Mouse (Mus musculus): Measurements from ENCODE around the gene Mdm2.

Gene Mdm2

GRCm38 (mm10) chr10:117671266-117671665 lies 39.3 kb downstream of the Mdm2 start:
- in situ Hi-C loops (cut with MboI; ENCODE audit: low pct_unique_long_range_greater_than_20kb in 1 of 2, low sequenced_read_pairs in 2 of 2, unreplicated experiment in 1 of 2), result no loop called here

- in situ Hi-C loops (cut with MboI; ENCODE audit: low pct_unique_long_range_greater_than_20kb in 1 of 2, low sequenced_read_pairs in 2 of 2, unreplicated experiment in 1 of 2), result no loop called here
Observed at GRCm38 (mm10) chr10:117670791-117671190, 39.8 kb downstream of the Mdm2 start.

GRCm38 (mm10) chr10:117670092-117670491 lies 40.5 kb downstream of the Mdm2 start:
- in situ Hi-C loops (cut with MboI; ENCODE audit: low pct_unique_long_range_greater_than_20kb in 1 of 2, low sequenced_read_pairs in 2 of 2, unreplicated experiment in 1 of 2), result no loop called here

DNA sequence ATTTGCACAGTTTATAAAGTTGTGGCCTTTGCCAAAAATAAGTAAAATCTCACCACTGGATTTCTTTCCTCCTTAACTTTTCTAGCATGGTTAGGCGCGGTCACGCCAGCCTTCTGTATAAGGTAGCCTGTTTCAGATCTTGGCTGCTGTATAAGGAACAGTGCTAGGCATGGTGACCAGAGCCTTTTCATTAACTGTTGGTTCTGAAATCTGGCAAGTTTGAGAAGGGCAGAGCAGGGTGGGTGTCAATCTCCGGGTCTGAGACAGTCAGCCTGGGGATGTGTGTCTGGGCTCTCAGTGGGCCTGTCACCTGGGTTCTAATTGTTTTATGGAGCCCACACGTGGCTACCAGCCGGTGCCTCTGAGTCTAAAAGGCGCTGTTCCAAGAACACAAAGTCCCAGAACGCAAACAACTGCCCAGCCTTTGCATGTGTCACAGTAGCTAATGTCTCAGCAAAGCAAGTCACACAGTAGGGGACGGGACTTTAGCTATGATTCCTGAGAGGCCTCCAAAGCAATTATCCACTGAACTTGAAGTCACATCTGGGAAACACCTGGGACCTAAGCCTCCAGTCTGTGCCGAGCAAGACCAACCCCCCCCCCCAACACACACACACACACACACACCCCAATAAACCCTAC lies 41.0 kb downstream of the Mdm2 start:
- in situ Hi-C loops (cut with MboI; ENCODE audit: low pct_unique_long_range_greater_than_20kb in 1 of 2, low sequenced_read_pairs in 2 of 2, unreplicated experiment in 1 of 2), result no loop called here

DNA sequence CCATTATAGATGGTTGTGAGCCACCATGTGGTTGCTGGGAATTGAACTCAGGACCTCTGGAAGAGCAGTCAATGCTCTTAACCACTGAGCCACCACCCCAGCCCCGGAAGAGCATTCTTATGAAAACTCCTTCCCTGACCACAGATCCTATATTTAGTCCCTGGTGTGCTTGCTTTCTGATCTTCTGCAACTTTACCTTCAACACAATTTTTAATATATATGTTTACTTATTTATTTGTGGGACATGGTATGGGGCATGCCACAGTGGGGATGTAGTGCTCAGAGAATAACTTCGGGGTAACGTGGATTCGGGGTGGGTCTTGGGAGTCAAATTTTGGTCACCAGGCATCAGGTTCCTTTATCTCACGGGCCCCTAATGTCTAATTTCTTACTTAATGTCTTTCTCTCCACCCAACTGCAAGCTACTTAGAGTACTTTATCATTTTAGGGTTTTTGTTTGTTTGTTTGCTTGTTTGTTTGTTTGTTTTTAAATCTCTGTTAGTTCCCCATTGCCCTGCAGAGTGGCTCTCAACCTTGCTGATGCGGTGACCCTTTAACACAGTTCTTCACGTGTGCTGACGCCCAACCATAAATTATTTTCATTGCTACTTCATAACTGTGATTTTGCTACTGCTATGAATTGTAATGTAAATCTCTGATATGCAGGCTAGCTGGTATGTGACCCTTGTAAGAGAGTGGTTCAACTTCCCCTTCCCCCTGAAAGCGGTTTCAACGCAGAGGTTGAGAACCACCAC lies 41.8 kb downstream of the Mdm2 start:
- in situ Hi-C loops (cut with MboI; ENCODE audit: low pct_unique_long_range_greater_than_20kb in 1 of 2, low sequenced_read_pairs in 2 of 2, unreplicated experiment in 1 of 2), result no loop called here

- in situ Hi-C loops (cut with MboI; ENCODE audit: low pct_unique_long_range_greater_than_20kb in 1 of 2, low sequenced_read_pairs in 2 of 2, unreplicated experiment in 1 of 2), result no loop called here
Observed at GRCm38 (mm10) chr10:117667663-117668507, 42.7 kb downstream of the Mdm2 start.

GRCm38 (mm10) chr10:117666947-117667630 lies 43.5 kb downstream of the Mdm2 start:
- in situ Hi-C loops (cut with MboI; ENCODE audit: low pct_unique_long_range_greater_than_20kb in 1 of 2, low sequenced_read_pairs in 2 of 2, unreplicated experiment in 1 of 2), result no loop called here

- in situ Hi-C loops (cut with MboI; ENCODE audit: low pct_unique_long_range_greater_than_20kb in 1 of 2, low sequenced_read_pairs in 2 of 2, unreplicated experiment in 1 of 2), result no loop called here
Observed at GRCm38 (mm10) chr10:117666361-117666760, 44.2 kb downstream of the Mdm2 start.

GRCm38 (mm10) chr10:117665376-117666275 lies 44.9 kb downstream of the Mdm2 start:
- in situ Hi-C loops (cut with MboI; ENCODE audit: low pct_unique_long_range_greater_than_20kb in 1 of 2, low sequenced_read_pairs in 2 of 2, unreplicated experiment in 1 of 2), result no loop called here

DNA sequence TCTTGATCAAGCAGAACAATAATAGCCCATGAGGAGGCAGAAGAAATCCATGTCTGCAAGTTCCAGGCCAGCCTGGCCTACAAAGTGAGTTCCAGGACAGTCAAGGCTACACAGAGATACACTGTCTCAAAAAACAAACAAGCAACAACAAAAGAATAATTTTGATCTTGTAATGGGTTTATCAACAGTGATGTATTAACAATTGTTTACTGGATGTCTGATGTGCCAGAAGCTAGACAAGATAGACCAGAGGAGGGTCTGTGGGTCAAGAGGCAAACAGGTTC lies 45.7 kb downstream of the Mdm2 start:
- in situ Hi-C loops (cut with MboI; ENCODE audit: low pct_unique_long_range_greater_than_20kb in 1 of 2, low sequenced_read_pairs in 2 of 2, unreplicated experiment in 1 of 2), result no loop called here

DNA sequence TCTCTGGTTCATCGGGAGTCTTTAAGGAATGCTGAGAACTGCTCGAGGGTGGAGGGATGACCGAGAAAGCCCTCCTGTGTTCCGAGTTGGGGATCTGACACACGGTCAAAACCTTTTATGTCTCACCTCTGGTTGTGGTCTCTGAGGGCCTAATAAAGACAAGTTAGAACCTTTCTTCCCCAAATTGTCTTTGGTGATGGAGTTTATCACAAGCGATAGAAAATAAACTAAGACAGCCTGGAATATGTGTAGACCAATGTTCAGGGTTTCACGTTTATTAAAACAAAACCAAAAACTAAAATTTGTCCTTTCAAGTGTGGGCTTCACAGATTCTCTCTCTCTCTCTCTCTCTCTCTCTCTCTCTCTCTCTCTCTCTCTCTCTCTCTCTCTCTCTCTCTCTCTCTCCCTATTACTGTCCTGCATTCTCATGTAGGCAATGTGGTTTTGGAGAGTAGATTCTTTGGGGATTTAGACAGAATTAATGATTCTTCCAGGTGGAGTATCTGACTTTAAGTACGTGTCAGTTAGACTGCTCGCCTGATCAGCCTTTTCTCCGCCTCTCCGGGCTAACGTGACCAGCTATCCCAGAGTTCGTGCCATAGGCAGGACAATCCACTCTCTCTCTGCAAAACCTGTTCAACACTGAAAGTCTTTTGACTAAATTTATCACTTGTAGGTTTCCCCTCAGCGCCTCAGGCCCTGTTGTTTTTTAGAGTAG lies 46.2 kb downstream of the Mdm2 start:
- in situ Hi-C loops (cut with MboI; ENCODE audit: low pct_unique_long_range_greater_than_20kb in 1 of 2, low sequenced_read_pairs in 2 of 2, unreplicated experiment in 1 of 2), result no loop called here

DNA sequence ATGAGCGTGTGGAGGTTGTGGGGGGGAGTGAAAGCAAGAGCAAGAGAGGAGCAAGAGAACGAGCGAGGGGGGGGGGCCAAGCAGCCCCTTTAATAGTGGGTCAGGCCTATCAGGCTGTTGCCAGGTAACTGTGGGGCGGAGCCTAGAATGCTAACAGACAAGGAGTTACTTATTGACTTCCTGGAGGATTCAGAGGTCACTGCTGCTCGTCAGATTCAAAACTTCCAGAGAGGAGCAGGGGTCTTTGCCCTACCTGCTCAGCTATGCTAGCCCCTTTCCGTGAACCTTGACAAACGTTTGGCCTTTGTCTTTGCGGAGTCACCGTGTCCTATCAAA lies 46.7 kb downstream of the Mdm2 start:
- in situ Hi-C loops (cut with MboI; ENCODE audit: low pct_unique_long_range_greater_than_20kb in 1 of 2, low sequenced_read_pairs in 2 of 2, unreplicated experiment in 1 of 2), result no loop called here

DNA sequence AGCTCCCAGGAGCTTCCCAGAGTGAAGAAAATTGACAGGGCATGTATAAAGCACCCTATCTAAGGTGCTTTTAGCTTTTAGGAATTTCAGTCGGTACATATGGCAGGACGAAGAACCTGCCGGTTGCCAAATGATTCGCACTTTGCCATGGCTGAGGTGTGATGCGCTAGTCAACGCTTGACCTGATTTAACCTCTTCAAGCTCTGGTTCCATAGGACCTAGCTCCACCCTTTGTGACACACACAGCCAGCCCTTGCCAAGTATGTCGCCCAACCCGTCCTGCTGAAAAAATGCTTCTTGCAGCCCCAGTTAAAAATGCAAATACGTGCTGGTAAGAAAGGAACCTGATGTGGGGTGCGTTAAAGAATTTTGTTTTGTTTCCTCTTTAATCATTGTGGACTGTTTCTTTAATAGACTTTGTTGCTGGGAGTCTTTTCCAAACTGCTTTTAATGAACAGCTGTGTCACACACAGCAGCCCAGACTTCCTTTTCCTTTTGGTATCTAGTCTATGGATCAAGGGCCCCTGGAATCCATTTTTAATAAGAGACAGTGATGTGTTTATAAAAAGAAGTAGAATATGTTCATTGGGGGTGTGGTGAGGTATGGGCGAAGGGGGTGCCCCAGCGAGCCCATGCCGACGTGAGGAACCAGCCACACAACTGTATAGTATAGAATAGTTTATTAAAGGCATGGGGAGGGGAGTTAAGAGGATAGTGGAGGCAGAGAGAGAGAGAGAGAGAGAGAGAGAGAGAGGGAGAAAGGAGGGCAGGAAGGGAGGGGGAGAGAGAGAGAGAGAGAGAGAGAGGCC lies 47.3 kb downstream of the Mdm2 start:
- in situ Hi-C loops (cut with MboI; ENCODE audit: low pct_unique_long_range_greater_than_20kb in 1 of 2, low sequenced_read_pairs in 2 of 2, unreplicated experiment in 1 of 2), result no loop called here

DNA sequence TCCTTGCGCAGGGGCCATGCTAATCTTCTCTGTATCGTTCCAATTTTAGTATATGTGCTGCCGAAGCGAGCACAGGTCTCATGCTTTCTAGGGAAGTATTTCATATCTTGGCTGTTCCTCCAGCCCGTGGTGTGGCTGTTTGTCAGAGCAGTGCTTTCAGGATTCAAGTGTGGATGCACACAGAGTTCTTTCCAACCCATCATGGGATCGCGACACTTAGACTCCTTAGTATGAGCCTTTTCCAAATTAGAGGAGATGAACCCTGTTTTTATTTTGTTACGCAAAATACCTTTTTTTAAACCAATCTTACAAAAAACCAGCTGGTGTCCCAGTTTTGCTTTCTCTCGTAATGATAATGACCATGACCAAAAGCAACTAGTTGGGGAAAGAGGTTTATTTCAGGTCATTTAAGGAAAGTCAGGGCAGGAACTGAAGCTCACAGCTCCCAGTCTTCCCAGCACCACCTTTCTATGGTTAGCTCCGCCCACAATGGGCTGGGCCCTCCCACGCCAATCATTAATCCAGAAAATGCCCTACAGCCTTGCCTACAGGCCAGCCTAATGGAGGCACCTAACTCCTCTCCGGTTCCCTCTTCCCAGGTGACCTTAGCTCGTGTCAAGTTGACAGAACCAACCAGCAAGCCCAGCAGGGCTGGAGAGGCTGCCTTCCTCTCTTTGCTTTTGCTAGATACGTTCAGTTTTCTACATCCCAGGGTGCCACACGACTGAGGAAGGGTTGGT lies 48.1 kb downstream of the Mdm2 start:
- in situ Hi-C loops (cut with MboI; ENCODE audit: low pct_unique_long_range_greater_than_20kb in 1 of 2, low sequenced_read_pairs in 2 of 2, unreplicated experiment in 1 of 2), result no loop called here

DNA sequence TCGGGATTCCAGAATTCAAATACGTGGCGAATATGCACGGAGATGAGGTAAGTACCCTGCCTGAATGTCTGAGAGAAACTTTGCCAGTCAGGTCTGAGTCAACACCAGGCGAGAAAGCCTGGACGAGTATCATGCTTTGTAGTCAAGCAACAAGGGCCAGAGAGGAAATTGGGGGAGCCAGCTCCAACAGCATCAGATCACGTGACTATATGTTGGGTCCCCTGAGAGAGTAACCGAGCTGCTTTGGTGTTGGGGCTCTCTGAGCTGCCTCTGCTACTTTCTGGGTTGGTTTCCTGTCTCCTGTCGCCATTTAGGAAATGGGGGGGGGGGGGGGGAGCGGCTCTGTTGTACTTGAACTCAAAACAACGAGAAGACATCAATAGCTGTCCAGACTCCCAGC lies 50.7 kb downstream of the Mdm2 start:
- in situ Hi-C loops (cut with MboI; ENCODE audit: low pct_unique_long_range_greater_than_20kb in 1 of 2, low sequenced_read_pairs in 2 of 2, unreplicated experiment in 1 of 2), result no loop called here

- in situ Hi-C loops (cut with MboI; ENCODE audit: low pct_unique_long_range_greater_than_20kb in 1 of 2, low sequenced_read_pairs in 2 of 2, unreplicated experiment in 1 of 2), result no loop called here
Observed at GRCm38 (mm10) chr10:117659430-117659813, 51.1 kb downstream of the Mdm2 start.
